Mouse (Mus musculus) heart, embryonic 15.5 days (tissue): ENCODE results near the gene Atp13a2. TPM values are rescaled to one million over a fixed set of nuclear protein-coding genes. Genes with fewer than 3 reads are reported as not detected.

Experiments used
- ATAC-seq: fragments of 200-750 bp; cut with Nextera tagmentation; replicated peaks from 2 replicates; pipeline ENCODE4 v1.8.0; 2017; ENCODE audit warnings: low read depth, moderate TSS enrichment; ENCODE audit not compliant: insufficient number of reproducible peaks, insufficient read depth, low FRiP score
- H3K27ac ChIP-seq: fragments of 300-500 bp; sonication (generic); 2 replicates; pipeline ENCODE4 v1.5.1; 2015; ENCODE audit warnings: mild to moderate bottlenecking, inconsistent platforms
- H3K27me3 ChIP-seq: fragments of 300-500 bp; sonication (generic); 2 replicates; pipeline ENCODE4 v1.6.1; 2015; ENCODE audit warnings: inconsistent platforms
- H3K36me3 ChIP-seq: fragments of 300-500 bp; sonication (generic); 2 replicates; pipeline ENCODE4 v1.6.1; 2015; ENCODE audit warnings: mild to moderate bottlenecking, inconsistent platforms
- H3K4me1 ChIP-seq: fragments of 300-500 bp; sonication (generic); replicated peaks from 2 replicates; pipeline ENCODE4 v1.6.1; 2015; ENCODE audit warnings: inconsistent platforms
- H3K4me2 ChIP-seq: fragments of 300-500 bp; sonication (generic); 2 replicates; pipeline ENCODE4 v1.6.1; 2015; ENCODE audit warnings: inconsistent platforms, mild to moderate bottlenecking, moderate library complexity
- H3K4me3 ChIP-seq: fragments of 300-500 bp; sonication (generic); 2 replicates; pipeline ENCODE4 v1.5.1; 2015; ENCODE audit warnings: mild to moderate bottlenecking, inconsistent platforms
- H3K9ac ChIP-seq: fragments of 300-500 bp; sonication (generic); 2 replicates; pipeline ENCODE4 v1.6.1; 2015; ENCODE audit warnings: mild to moderate bottlenecking, inconsistent platforms
- H3K9me3 ChIP-seq: fragments of 300-500 bp; sonication (generic); replicated peaks from 2 replicates; pipeline ENCODE4 v1.6.1; 2016; ENCODE audit warnings: inconsistent platforms
- WGBS: fragments of 180-500 bp; shearing (Covaris S2); methylation state at CpG from one replicate; pipeline ENCODE4 v1.1.7; 2015; ENCODE audit warnings: mixed read lengths; 5-methylcytosine and 5-hydroxymethylcytosine counted together
- polyA plus RNA-seq: library from polyadenylated mRNA; unstranded; fragments of >200 nt; fragmentation: Nextera tagmentation; extraction: Ambion mirVana; gene quantifications from 2 replicates; pipeline ENCODE4 v1.2.1, GENCODE M21; 2015

Gene Atp13a2
- polyA plus RNA-seq, 1 experiment from 2014 or later: 23.4 TPM

DNA sequence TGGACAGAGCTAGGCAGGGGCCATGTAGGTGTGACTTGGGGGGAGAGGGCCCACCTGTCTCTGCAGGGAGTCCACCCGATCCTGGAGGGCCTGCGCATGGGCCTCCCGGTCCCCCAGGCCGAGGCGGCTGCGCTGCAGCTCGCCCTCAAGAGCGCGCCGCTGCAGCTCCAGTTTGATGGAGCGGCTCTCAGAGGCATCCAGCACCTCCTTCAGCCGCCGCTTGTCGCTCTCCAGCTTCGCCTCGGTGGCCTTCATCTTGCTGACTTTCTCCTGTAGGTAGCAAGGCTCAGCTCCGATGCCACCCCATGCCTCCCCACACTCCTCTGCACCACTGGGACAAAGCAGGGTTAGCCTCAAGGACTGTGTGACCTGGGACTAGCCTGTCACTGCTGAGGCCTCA lies 33.5 kb downstream of the Atp13a2 start:
- Histone ChIP-seq H3K9me3 (no peaks in the 10 kb centered on the region), H3K9ac (no peak overlapping the region), H3K4me1 (peaks cover 70% of the 10 kb centered on the region), H3K27me3 (no peaks in the 10 kb centered on the region), H3K4me2 (peak overlapping the region; percentile 47), H3K36me3 (peaks cover 10% of the 10 kb centered on the region; the same call in 1 of the 2 replicates), H3K4me3 (no peak overlapping the region), H3K27ac (peak overlapping the region; percentile 95)
- WGBS: 73% methylated on average over 17 of the region's 17 CpGs
- no peak for ATAC-seq

DNA sequence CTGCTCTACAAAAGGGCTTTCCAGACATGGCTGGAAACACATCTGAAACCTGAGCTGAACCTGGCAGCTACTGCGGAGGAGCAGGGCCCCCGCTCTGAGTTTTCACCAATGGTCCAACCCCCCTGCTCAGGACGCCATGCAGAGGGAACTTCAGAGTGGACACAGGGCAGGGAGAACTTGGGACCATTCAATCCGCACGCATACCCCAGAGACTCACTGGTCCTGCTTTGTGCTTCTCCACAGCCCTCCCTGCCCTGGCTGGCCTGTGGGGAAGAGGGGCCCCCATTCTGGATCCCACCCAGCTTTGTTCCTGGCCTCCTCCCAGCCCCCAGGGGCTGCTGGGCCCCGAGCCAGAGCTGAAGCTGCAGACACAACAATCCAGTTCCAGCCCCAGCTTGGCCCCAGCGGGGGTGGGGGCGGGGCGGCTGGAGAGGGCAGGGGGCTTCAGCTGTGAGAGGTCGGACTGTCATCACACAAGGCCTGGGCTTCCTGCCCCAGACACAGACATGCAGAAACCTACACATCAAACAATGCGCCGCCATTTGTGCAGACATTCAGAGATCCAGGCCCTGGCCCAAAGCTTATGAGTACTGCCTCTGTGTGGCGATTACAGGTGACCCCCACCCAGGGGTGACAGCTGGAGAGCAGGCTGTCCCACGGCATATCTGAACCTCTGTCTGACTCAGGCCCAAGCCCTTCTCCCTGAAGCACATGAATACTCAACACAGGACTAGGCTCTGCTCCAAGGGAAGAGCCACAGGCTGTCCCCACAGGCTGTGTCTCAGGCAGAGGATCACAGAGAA lies 34.3 kb downstream of the Atp13a2 start:
- Histone ChIP-seq H3K36me3 (peaks cover 2% of the 10 kb centered on the region; the same call in 1 of the 2 replicates), H3K9me3 (no peaks in the 10 kb centered on the region), H3K4me1 (peaks cover 63% of the 10 kb centered on the region), H3K4me3 (no peak overlapping the region), H3K9ac (peak overlapping the region; percentile 37; the same call in 1 of the 2 replicates), H3K27ac (peak overlapping the region; percentile 95), H3K27me3 (no peaks in the 10 kb centered on the region), H3K4me2 (peak overlapping the region; percentile 47)
- peak; percentile 84 for ATAC-seq
- WGBS: 16% methylated on average over 14 of the region's 14 CpGs

DNA sequence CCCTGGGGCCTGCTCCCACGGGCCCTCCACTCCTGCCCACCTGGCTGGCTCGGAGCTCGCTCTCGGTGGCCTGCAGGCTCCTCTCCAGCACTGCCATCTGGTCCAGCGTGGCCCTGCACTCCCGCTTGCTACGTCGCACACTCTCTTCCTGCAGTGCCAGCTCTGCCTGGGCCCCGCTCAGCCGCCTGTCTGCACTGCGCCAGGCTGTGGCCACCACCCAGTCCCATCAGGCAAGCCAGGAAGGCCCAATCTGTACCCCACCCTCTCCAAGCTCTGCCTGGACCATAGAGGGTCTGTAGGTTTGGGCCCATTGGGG lies 34.9 kb downstream of the Atp13a2 start:
- H3K9me3 ChIP-seq: no peaks in the 10 kb centered on the region
- peak overlapping the region; percentile 47; the same call in 1 of the 2 replicates for H3K4me2 ChIP-seq
- H3K4me1 ChIP-seq: peaks cover 57% of the 10 kb centered on the region
- no peaks in the 10 kb centered on the region for H3K27me3 ChIP-seq
- ATAC-seq: no peak; the same call in none of the 2 replicates
- H3K27ac ChIP-seq: peak overlapping the region; percentile 95
- H3K9ac ChIP-seq: peak overlapping the region; percentile 11; the same call in 1 of the 2 replicates
- no peaks in the 10 kb centered on the region for H3K36me3 ChIP-seq
- 52% methylated on average over 11 of the region's 11 CpGs for WGBS
- no peak overlapping the region for H3K4me3 ChIP-seq

DNA sequence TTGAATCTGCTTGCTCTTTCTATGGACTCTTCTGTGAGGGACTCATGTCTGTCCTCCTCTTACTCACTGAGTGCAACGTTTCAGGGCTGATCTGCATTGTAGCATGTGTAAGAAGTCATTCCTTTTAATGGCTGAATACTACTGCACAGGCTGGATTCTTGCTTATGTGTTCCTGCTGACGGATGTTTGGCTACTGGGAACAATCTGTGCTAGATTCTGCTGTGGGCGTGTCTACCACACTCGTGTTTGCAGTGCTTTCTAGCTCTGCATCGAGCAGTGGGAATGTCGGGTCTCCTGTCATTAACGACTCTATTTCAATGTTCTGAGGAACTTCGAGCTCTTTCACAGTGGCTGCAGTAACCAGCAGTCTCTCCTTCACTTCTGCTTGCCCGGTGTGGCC lies 37.4 kb downstream of the Atp13a2 start:
- H3K9me3 ChIP-seq: no peaks in the 10 kb centered on the region
- no peak for ATAC-seq
- no peaks in the 10 kb centered on the region for H3K27me3 ChIP-seq
- H3K36me3 ChIP-seq: no peaks in the 10 kb centered on the region
- peak overlapping the region; percentile 20; the same call in 1 of the 2 replicates for H3K27ac ChIP-seq
- H3K4me1 ChIP-seq: peaks cover 38% of the 10 kb centered on the region
- 52% methylated on average over 9 of the region's 9 CpGs for WGBS
- no peak overlapping the region for H3K9ac ChIP-seq
- no peak overlapping the region for H3K4me2 ChIP-seq
- no peak overlapping the region for H3K4me3 ChIP-seq

GRCm38 (mm10) chr4:141024992-141025391 lies 38.3 kb downstream of the Atp13a2 start:
- H3K9me3 ChIP-seq: no peaks in the 10 kb centered on the region
- WGBS: 84% methylated on average over 27 of the region's 27 CpGs
- no peak overlapping the region for H3K4me2 ChIP-seq
- H3K27me3 ChIP-seq: no peaks in the 10 kb centered on the region
- H3K27ac ChIP-seq: no peak overlapping the region
- no peak overlapping the region for H3K4me3 ChIP-seq
- H3K36me3 ChIP-seq: no peaks in the 10 kb centered on the region; the same call in 1 of the 2 replicates
- peaks cover 32% of the 10 kb centered on the region for H3K4me1 ChIP-seq
- no peak overlapping the region for H3K9ac ChIP-seq
- no peak for ATAC-seq

GRCm38 (mm10) chr4:141030541-141031206 lies 44.0 kb downstream of the Atp13a2 start:
- no peak overlapping the region for H3K4me3 ChIP-seq
- H3K27me3 ChIP-seq: no peaks in the 10 kb centered on the region
- no peaks in the 10 kb centered on the region for H3K9me3 ChIP-seq
- no peak for ATAC-seq
- no peak overlapping the region for H3K27ac ChIP-seq
- H3K36me3 ChIP-seq: no peaks in the 10 kb centered on the region; the same call in 1 of the 2 replicates
- H3K4me2 ChIP-seq: no peak overlapping the region
- 84% methylated on average over 18 of the region's 18 CpGs for WGBS
- no peak overlapping the region for H3K9ac ChIP-seq
- peaks cover 12% of the 10 kb centered on the region for H3K4me1 ChIP-seq

- H3K4me3 ChIP-seq: no peak overlapping the region
- no peak overlapping the region for H3K9ac ChIP-seq
- ATAC-seq: 0 out of 2 replicates have a peak, but pooled peaks have one; percentile 20
- H3K27me3 ChIP-seq: no peaks in the 10 kb centered on the region
- no peak overlapping the region for H3K4me2 ChIP-seq
- H3K27ac ChIP-seq: no peak overlapping the region
- no peaks in the 10 kb centered on the region for H3K9me3 ChIP-seq
- 16% methylated on average over 6 of the region's 6 CpGs for WGBS
- H3K4me1 ChIP-seq: peaks cover 12% of the 10 kb centered on the region
- H3K36me3 ChIP-seq: peaks cover 2% of the 10 kb centered on the region; the same call in 1 of the 2 replicates
Observed at GRCm38 (mm10) chr4:141031733-141032132, 45.1 kb downstream of the Atp13a2 start.

DNA sequence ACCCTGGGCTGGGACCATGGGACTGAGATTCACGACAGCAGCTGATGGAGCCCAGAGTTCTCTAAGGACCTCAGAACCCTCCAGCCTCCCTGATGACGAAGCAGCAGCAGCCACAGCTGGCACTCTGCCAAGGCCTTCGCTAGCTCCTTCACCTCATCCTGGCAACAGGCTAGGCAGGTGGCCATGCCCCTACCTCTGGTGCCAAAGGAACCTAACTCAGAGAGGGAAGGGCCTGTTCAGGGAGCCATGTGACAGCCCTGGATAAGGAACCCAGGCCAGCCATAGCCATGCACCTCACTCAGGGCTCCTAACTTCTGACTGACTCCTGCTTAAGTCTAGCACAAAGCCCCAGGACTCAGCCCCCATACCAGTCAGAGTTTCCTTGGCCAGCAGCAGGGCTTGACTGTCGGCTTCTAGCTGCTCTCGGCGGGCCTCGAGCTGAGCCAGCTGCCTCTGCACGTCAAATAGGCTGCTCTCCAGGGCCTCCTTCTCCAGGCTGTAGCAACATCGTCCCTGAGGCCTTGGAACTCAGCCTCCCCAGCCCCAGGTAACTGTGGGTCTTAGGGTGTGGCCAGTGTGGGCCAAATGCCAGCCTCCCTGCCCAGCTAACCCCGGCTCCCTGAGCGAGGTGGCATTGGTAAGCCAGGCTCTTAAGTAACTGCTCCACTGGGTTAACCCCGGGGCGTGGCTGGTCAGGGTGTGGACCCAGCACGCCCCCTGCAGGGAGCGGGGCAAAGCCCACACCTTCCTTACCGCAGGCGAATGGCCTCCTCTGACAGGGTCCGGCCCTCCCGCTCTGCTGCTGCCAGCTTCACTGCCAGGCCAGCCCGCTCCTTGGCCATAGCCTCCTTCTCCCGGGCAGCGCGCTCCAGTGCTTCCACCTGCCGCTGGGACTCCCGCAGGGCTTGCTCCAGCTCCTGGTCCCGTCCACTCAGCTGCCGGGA lies 47.2 kb downstream of the Atp13a2 start:
- peaks cover 12% of the 10 kb centered on the region for H3K4me1 ChIP-seq
- no peak overlapping the region for H3K27ac ChIP-seq
- H3K4me3 ChIP-seq: no peak overlapping the region
- no peak overlapping the region for H3K9ac ChIP-seq
- H3K4me2 ChIP-seq: no peak overlapping the region
- ATAC-seq: no peak
- no peaks in the 10 kb centered on the region for H3K9me3 ChIP-seq
- H3K36me3 ChIP-seq: peaks cover 7% of the 10 kb centered on the region; the same call in 1 of the 2 replicates
- no peaks in the 10 kb centered on the region for H3K27me3 ChIP-seq
- 75% methylated on average over 27 of the region's 27 CpGs for WGBS

DNA sequence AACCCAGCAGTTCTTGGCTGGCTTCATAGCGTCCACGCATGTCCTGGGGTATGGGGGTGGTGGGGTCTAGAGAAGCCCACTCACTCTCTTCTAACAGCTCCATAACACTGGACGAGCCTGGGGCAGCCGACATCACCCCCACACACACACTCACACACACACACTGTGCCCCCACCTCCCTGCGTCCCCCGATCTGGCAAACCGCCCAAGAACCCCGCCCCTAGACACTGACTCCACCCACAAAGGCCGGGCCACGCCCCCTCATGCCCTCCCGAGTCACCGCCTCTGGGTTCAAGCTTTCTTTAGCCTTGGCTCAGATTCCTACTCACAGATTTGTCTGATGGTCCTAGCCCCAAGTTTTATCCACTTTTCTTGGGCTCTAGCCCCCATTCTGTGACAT lies 54.4 kb downstream of the Atp13a2 start:
- no peak overlapping the region for H3K4me3 ChIP-seq
- no peak for ATAC-seq
- no peak overlapping the region for H3K27ac ChIP-seq

GRCm38 (mm10) chr4:141044816-141045215 lies 58.1 kb downstream of the Atp13a2 start:
- Histone ChIP-seq H3K4me3 (no peak overlapping the region), H3K9me3 (no peaks in the 10 kb centered on the region), H3K4me2 (no peak overlapping the region), H3K9ac (no peak overlapping the region), H3K36me3 (no peaks in the 10 kb centered on the region; the same call in 1 of the 2 replicates), H3K27ac (peak overlapping the region; percentile 11; the same call in 1 of the 2 replicates), H3K27me3 (no peaks in the 10 kb centered on the region), H3K4me1 (peaks cover 7% of the 10 kb centered on the region)
- 14% methylated on average over 8 of the region's 8 CpGs for WGBS
- no peak for ATAC-seq

More for the DNA sequence above, 54.4 kb downstream of the Atp13a2 start:
- no peaks in the 10 kb centered on the region for H3K9me3 ChIP-seq
- peaks cover 7% of the 10 kb centered on the region for H3K4me1 ChIP-seq
- H3K9ac ChIP-seq: no peak overlapping the region
- H3K4me2 ChIP-seq: no peak overlapping the region
- 45% methylated on average over 12 of the region's 12 CpGs for WGBS
- peaks cover 7% of the 10 kb centered on the region; the same call in 1 of the 2 replicates for H3K36me3 ChIP-seq
- no peaks in the 10 kb centered on the region for H3K27me3 ChIP-seq
